Mouse (Mus musculus) embryo, embryonic 9.5 days (tissue): Measurements from ENCODE around the gene Cyb5d1.

Experiments used
- DNase-seq: peaks from one replicate; pipeline ENCODE4 v3.0.0-alpha.2; 2017; ENCODE audit errors: extremely low spot score

Cyb5d1 gene

DNA sequence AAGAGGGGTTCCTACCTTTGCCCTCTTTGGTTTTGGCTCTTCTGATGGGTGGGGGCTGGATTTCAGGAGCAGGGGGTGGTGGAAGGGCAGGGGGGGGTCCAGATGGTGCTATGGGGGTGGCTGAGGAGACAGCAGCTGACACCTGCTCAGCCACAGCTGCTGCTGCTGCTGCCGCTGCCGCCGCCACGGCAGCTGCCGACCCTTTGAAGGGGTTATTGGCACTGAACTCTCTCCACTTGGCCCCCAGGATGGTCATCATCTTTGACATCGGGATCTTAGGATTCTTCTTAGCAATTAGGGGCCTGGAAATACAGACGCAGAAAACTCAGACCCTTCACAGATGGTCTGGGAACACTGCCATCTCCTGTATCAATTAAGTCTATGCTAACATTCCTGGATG is 33.4 kb downstream of the Cyb5d1 start:
- DNase-seq: no peak

DNA sequence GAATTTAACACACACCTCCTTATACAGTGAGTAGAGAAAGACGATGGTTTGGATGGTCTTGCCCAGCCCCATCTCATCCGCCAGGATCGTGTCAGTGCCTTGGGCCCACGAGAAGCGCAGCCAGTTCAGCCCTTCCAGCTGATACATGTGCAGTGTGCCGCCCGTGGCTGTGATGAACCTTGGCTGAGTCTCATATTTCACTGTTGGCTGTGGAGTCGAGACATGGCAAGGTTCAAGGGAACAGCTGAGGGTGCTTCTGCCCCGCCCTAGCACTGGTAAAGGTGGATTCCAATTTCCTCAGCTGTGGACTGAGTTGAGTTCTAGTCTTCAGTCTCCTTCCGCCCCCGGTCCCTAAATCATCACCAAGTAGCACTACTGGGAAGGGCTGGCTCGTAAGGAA is 37.7 kb downstream of the Cyb5d1 start:
- no peak for DNase-seq

DNA sequence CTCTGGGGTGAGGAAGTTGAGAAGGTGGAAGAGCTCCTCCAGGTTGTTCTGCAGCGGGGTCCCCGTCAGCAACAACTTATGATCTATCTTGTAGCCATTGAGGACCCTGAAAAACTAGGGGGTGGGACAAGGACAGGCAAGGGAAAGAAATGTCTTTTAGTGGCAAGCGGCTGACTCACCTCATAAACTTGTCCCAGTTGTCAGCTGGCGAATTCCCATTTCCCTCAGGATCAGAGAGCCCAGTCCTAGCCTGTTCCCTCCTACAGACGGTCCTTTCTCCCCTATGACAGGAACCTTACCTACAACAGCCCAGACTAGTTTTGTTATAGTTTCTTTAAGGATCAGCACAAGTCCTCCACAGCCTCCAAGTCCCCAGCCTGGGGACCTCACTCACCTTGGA is 38.9 kb downstream of the Cyb5d1 start:
- no peak for DNase-seq

DNA sequence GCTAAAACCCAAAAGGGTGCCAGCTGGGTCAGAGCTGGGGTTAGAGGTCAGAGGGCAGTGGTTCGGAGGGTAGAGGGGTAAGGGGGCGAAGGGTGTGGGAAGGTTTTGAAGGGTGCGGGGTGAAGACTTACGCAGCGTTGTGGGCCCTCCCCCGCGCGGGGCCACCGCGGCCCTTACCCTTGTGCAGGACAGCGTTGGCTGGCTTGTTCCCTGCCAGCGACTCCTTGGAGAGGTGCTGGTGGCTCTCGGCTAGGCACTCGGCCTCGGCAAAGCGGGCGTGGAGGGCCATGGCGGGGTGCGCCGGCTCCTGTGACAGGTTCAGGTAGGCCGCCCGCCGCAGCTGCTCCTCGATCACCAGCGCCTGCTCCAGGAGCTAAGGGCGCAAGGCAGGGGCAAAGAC is 49.0 kb downstream of the Cyb5d1 start:
- DNase-seq: no peak
